Mouse (Mus musculus) C2C12 (cell line): Measurements from ENCODE around the gene Lsmem1. TPM values are rescaled to one million over a fixed set of nuclear protein-coding genes. Genes with fewer than 3 reads are reported as not detected.

Experiments
- H3K27me3 ChIP-seq: one replicate; pipeline ENCODE4 v1.6.1; 2011; ENCODE audit not compliant: control insufficient read depth, insufficient read depth, insufficient read length
- H3K36me3 ChIP-seq: one replicate; pipeline ENCODE4 v1.6.1; 2011; ENCODE audit not compliant: control insufficient read depth, insufficient read depth
- H3K4me3 ChIP-seq: one replicate; pipeline ENCODE4 v1.5.1; 2011; ENCODE audit warnings: mild to moderate bottlenecking, control low read depth; ENCODE audit not compliant: poor library complexity, insufficient read depth, severe bottlenecking
- H3K79me2 ChIP-seq: one replicate; pipeline ENCODE4 v1.6.1; 2011; ENCODE audit not compliant: control insufficient read depth, insufficient read depth
- H3K79me3 ChIP-seq: one replicate; pipeline ENCODE4 v1.6.1; 2011; ENCODE audit warnings: low read depth, control low read depth
- H3ac ChIP-seq: one replicate; pipeline ENCODE3; 2011; ENCODE audit warnings: low read depth; ENCODE audit not compliant: control insufficient read depth, insufficient read length
- CEBPB ChIP-seq: IDR thresholded peaks from one replicate; pipeline ENCODE4 v1.6.1; 2011; ENCODE audit warnings: low read depth, mild to moderate bottlenecking, control low read depth, moderate library complexity
- CTCF ChIP-seq: IDR thresholded peaks from one replicate; pipeline ENCODE4 v1.5.1; 2011; ENCODE audit not compliant: control insufficient read depth, insufficient read depth, insufficient read length
- FOSL1 ChIP-seq: IDR thresholded peaks from one replicate; pipeline ENCODE4 v1.8.0; 2011; ENCODE audit warnings: mild to moderate bottlenecking, low read length; ENCODE audit not compliant: poor library complexity, insufficient read depth, severe bottlenecking
- MAX ChIP-seq: IDR thresholded peaks from one replicate; pipeline ENCODE4 v1.6.1; 2011; ENCODE audit warnings: mild to moderate bottlenecking, control low read depth
- MYOD1 ChIP-seq: IDR thresholded peaks from one replicate; pipeline ENCODE4 v1.6.1; 2011; ENCODE audit warnings: low read depth; ENCODE audit not compliant: control insufficient read depth, insufficient read length
- MYOG ChIP-seq: IDR thresholded peaks from one replicate; pipeline ENCODE4 v1.6.1; 2011; ENCODE audit not compliant: control insufficient read depth, insufficient read length; ENCODE audit errors: extremely low read depth
- USF1 ChIP-seq: IDR thresholded peaks from one replicate; pipeline ENCODE4 v1.6.1; 2011; ENCODE audit warnings: low read depth, mild to moderate bottlenecking, control low read depth, moderate library complexity
- long read RNA-seq, 2 experiments: library from polyadenylated mRNA; unstranded; transcript quantifications; one replicate each; pipeline ENCODE4 v2.0.0; 2019 to 2020
- polyA plus RNA-seq: library from polyadenylated mRNA; unstranded; fragments of >200 nt; fragmentation: generic; extraction: Trizol; gene quantifications from one replicate; pipeline ENCODE4 v1.2.1, GENCODE M21; 2012; ENCODE audit warnings: missing spikeins

The Lsmem1 gene
- 0.01 TPM for polyA plus RNA-seq
- long read RNA-seq, experiment 1 = 0 reads
- long read RNA-seq, experiment 2 = 0 reads

DNA sequence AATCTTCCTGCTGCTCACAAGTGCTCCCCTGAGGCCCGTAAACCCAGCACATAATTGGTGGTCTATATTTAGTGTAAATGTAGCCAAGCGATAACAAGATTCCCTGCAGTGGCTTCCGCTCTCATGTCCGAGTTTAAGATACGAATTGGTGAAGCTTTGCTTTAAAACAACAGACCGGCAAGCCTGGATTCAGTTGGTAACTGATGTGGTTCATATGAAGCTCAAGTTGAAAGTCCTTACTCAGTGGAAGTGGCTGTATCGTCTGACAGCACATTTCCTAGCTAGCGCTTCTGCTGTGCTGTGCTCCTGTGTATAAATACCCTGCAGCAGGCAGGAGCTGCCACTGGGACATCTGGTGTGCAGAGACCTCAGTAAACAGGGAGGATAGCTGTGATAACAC, at the start of gene Lsmem1:
Gene Lsmem1 (minus strand): TSS at position 189 of the 400 bp plus-strand sequence.
- no peak within 1 kb of the TSS for H3ac ChIP-seq
- no peak for TF ChIP-seq MYOD1
- TF ChIP-seq MAX = no peak
- no peak for TF ChIP-seq CEBPB
- TF ChIP-seq MYOG = no peak
- no peak for TF ChIP-seq CTCF
- TF ChIP-seq USF1 = no peak
- TF ChIP-seq FOSL1 = no peak

DNA sequence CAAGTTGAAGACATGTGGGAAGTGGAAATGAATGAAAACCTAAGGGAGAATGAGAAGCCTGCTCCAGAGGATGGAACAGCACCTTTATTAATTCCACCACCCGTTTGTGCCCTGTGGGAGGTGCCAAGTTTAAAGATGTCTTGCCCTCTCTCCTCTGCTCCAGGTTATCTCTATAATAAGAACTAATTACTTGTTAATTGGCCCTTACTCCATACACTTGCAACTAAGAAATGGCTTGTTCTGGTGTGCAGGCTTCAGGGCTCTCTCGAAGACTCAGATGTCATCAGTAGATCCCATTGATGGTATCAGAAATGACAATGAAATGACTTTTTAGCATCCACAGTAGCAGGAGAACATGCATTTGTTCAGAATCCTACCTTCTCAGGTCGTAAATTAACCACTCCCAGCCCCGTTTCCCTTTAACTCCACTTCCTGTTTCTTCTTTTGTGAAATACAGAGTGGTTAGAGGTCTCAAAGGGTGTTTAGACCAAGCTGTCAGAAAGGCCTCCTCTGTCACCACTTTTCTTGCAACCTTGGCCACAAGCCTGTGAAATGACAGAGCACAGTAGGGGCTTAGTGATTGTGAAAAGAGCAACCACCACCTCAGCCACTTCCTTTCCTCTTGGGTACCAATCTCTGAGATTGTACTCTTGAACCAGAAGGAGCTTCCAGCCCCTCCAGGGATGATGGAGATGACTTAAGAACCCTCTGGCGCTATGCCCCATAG, 49.3 kb upstream of the Lsmem1 start, which contains the start of gene Ifrd1:
Gene Ifrd1 (minus strand): TSS at position 51 of the 727 bp plus-strand sequence.
- Histone ChIP-seq H3K79me2 (no peaks in the 10 kb centered on the region), H3K4me3 (no peak within 1 kb of the TSS), H3K79me3 (no peaks in the 10 kb centered on the region), H3ac (no peak within 1 kb of the TSS), H3K36me3 (no peaks in the 10 kb centered on the region), H3K27me3 (no peaks in the 10 kb centered on the region)
- TF ChIP-seq MYOG = no peak
- no peak for TF ChIP-seq MAX
- no peak for TF ChIP-seq CTCF
- TF ChIP-seq FOSL1 = no peak
- no peak for TF ChIP-seq CEBPB
- TF ChIP-seq USF1 = no peak
- no peak for TF ChIP-seq MYOD1

More for the DNA sequence above, at the start of gene Lsmem1:
- Histone ChIP-seq H3K27me3 (no peaks in the 10 kb centered on the region), H3K4me3 (no peak within 1 kb of the TSS), H3K79me3 (peaks cover 1% of the 10 kb centered on the region), H3K79me2 (no peaks in the 10 kb centered on the region), H3K36me3 (peaks cover 53% of the 10 kb centered on the region)

- no peaks in the 10 kb centered on the region for H3K79me2 ChIP-seq
- H3K79me3 ChIP-seq = no peaks in the 10 kb centered on the region
- no peaks in the 10 kb centered on the region for H3K27me3 ChIP-seq
- H3K4me3 ChIP-seq = no peak overlapping the region
- H3K36me3 ChIP-seq = no peaks in the 10 kb centered on the region
- H3ac ChIP-seq = no peak overlapping the region
- TF ChIP-seq FOSL1 = no peak
These were observed 48.7 kb upstream of the Lsmem1 start for GRCm38 (mm10) chr12:40247976-40248375.

DNA sequence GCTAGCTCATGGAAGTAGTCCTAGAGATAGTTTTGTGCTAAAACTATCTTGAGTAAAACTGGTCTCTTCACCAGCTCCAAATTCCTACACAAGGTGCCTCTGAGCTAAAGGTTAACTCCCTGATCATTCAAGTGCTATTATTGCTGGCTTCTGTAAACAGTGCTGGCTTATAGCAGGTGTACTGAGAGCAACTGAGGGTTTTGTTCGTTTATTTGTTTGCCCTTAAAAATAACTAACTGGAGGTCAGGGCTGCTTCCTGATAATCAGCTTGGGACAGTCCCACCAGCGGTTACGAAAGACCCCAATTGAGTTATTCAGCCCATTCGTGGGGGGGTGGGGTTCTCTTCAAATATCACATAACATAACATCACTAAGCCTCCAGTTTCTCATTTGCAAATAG, 48.1 kb upstream of the Lsmem1 start:
- Histone ChIP-seq H3K79me3 (no peaks in the 10 kb centered on the region), H3ac (no peak overlapping the region), H3K79me2 (no peaks in the 10 kb centered on the region), H3K27me3 (no peaks in the 10 kb centered on the region), H3K4me3 (no peak overlapping the region), H3K36me3 (no peaks in the 10 kb centered on the region)
- TF ChIP-seq FOSL1 (no peak), MAX (no peak), CEBPB (no peak), MYOG (no peak), USF1 (no peak), CTCF (no peak), MYOD1 (no peak)

GRCm38 (mm10) chr12:40245434-40245970, 46.2 kb upstream of the Lsmem1 start:
- no peak overlapping the region for H3K4me3 ChIP-seq
- TF ChIP-seq MYOG = no peak
- no peak for TF ChIP-seq CEBPB
- no peak for TF ChIP-seq CTCF
- no peak for TF ChIP-seq MYOD1
- no peak for TF ChIP-seq FOSL1
- no peak for TF ChIP-seq USF1
- TF ChIP-seq MAX = no peak
- no peaks in the 10 kb centered on the region for H3K79me2 ChIP-seq
- no peaks in the 10 kb centered on the region for H3K27me3 ChIP-seq
- no peaks in the 10 kb centered on the region for H3K36me3 ChIP-seq
- H3ac ChIP-seq = no peak overlapping the region
- H3K79me3 ChIP-seq = no peaks in the 10 kb centered on the region

DNA sequence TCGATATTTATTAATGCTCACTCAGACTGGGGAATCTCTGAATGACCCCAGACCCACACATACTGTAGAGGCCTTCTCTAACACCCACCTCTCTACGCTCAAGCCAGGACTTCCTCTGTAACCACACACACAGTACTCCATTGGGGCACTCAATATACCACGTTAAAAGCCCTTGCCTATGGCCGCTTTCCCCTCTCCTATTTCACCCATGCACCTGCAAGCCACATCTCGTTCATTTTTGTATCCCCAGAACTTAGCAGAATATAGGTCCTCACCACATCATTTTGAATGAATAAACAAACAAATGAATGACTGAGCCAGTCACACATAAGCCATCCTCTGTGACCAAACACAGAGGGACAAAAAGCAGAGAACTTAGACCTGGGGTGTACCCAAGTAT, 45.6 kb upstream of the Lsmem1 start:
- TF ChIP-seq CTCF (no peak), MYOG (no peak), CEBPB (no peak), FOSL1 (no peak), USF1 (no peak), MYOD1 (no peak), MAX (no peak)
- Histone ChIP-seq H3K4me3 (no peak overlapping the region), H3K79me3 (no peaks in the 10 kb centered on the region), H3K36me3 (no peaks in the 10 kb centered on the region), H3K79me2 (no peaks in the 10 kb centered on the region), H3ac (no peak overlapping the region), H3K27me3 (no peaks in the 10 kb centered on the region)
